Mouse (Mus musculus) gastrocnemius, postnatal 36 days (tissue): ENCODE data around the gene Pate2. TPM values are rescaled to one million over a fixed set of nuclear protein-coding genes. Genes with fewer than 3 reads are reported as not detected.

Source experiments
- DNase-seq, 2 experiments: peaks; one replicate each; pipeline ENCODE4 v3.0.0; 2022
- intact Hi-C: fragments of 180-260 bp; cut with DNase I; formaldehyde crosslinking; loops from one replicate; pipeline ENCODE4 v1.15.1; 2025
- total RNA-seq, 2 experiments: library from RNA; stranded (reverse); gene quantifications; 2 replicates each; pipeline ENCODE4 v1.2.3; 2021

Pate2 gene
- total RNA-seq, 2 experiments from 2014 or later = not detected

GRCm38 (mm10) chr9:35687013-35687412 lies 116.9 kb downstream of the Pate2 start, which contains the start of gene Pate1:
Gene Pate1, minus strand, starts transcription at chr9:35687390.
- no peak for DNase-seq
- intact Hi-C loops = no loop called here

- no peak for DNase-seq
- intact Hi-C loops = no loop called here
Measured at GRCm38 (mm10) chr9:35691924-35692323, 121.8 kb downstream of the Pate2 start.

- no peak for DNase-seq
- intact Hi-C loops = no loop called here
Measured at GRCm38 (mm10) chr9:35707265-35707664, 137.2 kb downstream of the Pate2 start.

Other genes starting within 250 kb of the Pate2 start
- gene Cdon, start 149.2 kb upstream of the Pate2 start, total RNA-seq = 10 to 100 TPM; 12.8 to 14.0 TPM
- not detected for gene Gm1113, start 52.0 kb upstream of the Pate2 start, total RNA-seq
- gene Ddx25, start 11.8 kb upstream of the Pate2 start, total RNA-seq = not detected
- 1 to 10 TPM; 6.8 to 8.5 TPM for gene Pus3, start 11.7 kb upstream of the Pate2 start, total RNA-seq
- under 1 TPM; 0.94 to 0.99 TPM for gene Hyls1, start 114 bp downstream of the Pate2 start, total RNA-seq
- not detected for gene Pate4, start 41.7 kb downstream of the Pate2 start, total RNA-seq
- gene Pate3, start 77.9 kb downstream of the Pate2 start, total RNA-seq = not detected
- gene Pate1, start 117.1 kb downstream of the Pate2 start, total RNA-seq = not detected
- not detected for gene Gm17677, start 170.8 kb downstream of the Pate2 start, total RNA-seq
- not detected for gene Gm17727, start 207.8 kb downstream of the Pate2 start, total RNA-seq
- not detected for gene Gm27235, start 219.8 kb downstream of the Pate2 start, total RNA-seq
- not detected for gene D730048I06Rik, start 219.8 kb downstream of the Pate2 start, total RNA-seq